Mouse (Mus musculus) olfactory bulb, adult 2 months (tissue): Measurements from ENCODE around the gene Akap13.

Source experiments
- CTCF ChIP-seq: fragments of 200-500 bp; IDR thresholded peaks from 2 replicates; pipeline ENCODE4 v1.5.1; 2012; ENCODE audit warnings: low read depth, mild to moderate bottlenecking, low read length, moderate library complexity; ENCODE audit not compliant: insufficient read depth
- POLR2A ChIP-seq: fragments of 200-500 bp; IDR thresholded peaks from 2 replicates; pipeline ENCODE4 v1.6.1; 2012; ENCODE audit warnings: mild to moderate bottlenecking, low read depth, low read length, moderate library complexity; ENCODE audit not compliant: insufficient read depth

- TF ChIP-seq CTCF (no peak), POLR2A (no peak)
Measured at GRCm38 (mm10) chr7:75711436-75711835, 256.1 kb downstream of the Akap13 start.
